Mouse (Mus musculus) embryonic fibroblast, embryonic 13.5 days (primary cell): ENCODE measurements at regions not wholly inside any gene's neighbourhood (a gene's known extent, or its start where the extent isn't known, plus 50 kb on each side); places are given as distances from the start of the nearest gene placed in this dataset.

Source experiments
- CTCF ChIP-seq: IDR thresholded peaks from 2 replicates; pipeline ENCODE4 v1.5.1; 2011; ENCODE audit warnings: mild to moderate bottlenecking, control low read depth, low read length, moderate library complexity, borderline replicate concordance; ENCODE audit not compliant: insufficient read depth
- POLR2A ChIP-seq: IDR thresholded peaks from 2 replicates; pipeline ENCODE4 v1.6.1; 2011; ENCODE audit warnings: low read depth, mild to moderate bottlenecking, control low read depth, low read length, moderate library complexity

DNA sequence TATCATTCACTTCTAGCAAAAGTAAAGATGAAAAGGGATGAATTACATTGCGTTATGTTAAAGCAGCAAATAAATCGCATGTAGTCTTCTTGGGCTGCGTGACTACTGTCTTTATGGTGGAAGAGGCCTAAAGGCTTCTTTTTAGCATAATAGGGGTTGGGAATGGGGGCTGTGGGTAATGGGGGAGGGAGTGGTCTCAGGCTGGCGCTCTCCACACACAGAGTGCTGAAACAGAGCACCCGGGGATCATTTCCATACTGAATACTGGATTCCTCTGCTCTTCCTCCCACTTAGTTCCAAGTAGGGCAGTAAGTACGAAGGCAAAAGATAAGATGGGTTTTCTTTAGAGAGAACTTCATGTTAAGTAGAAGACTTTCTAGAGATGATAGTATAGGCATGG lies 287.1 kb downstream of the Sv2b start:
- TF ChIP-seq CTCF, result no peak
- TF ChIP-seq POLR2A, result no peak
